Mouse (Mus musculus) urinary bladder, postnatal 10 days (tissue): ENCODE results near the gene Trim26.
"Not testable (repeated sequence)": the region's sequence is repeated elsewhere in the genome, so short reads cannot be mapped to it uniquely, and the experiment has no call there.

Experiments
- DNase-seq: peaks from one replicate; pipeline ENCODE4 v3.0.0; 2022; ENCODE audit warnings: low spot score

Gene Trim26

GRCm38 (mm10) chr17:36836874-36837647, at the start of gene Trim26:
Gene Trim26 (plus strand): TSS chr17:36837134.
- peak; percentile 95 for DNase-seq

GRCm38 (mm10) chr17:36788351-36788750, 48.6 kb upstream of the Trim26 start:
- DNase-seq: no peak

- not testable (repeated sequence) for DNase-seq
Observed at GRCm38 (mm10) chr17:36788801-36789200, 48.1 kb upstream of the Trim26 start.

GRCm38 (mm10) chr17:36799493-36799892, 37.4 kb upstream of the Trim26 start:
- DNase-seq: no peak

GRCm38 (mm10) chr17:36799921-36800462, 36.9 kb upstream of the Trim26 start:
- DNase-seq: not testable (repeated sequence)

- no peak for DNase-seq
Observed at GRCm38 (mm10) chr17:36811871-36812270, 25.1 kb upstream of the Trim26 start, which contains the start of gene H2-M10.6. Gene H2-M10.6 (plus strand): TSS chr17:36812171.

- no peak for DNase-seq
Observed at GRCm38 (mm10) chr17:36824005-36824404, 12.9 kb upstream of the Trim26 start.

GRCm38 (mm10) chr17:36825525-36825924, 11.4 kb upstream of the Trim26 start:
- DNase-seq: no peak

GRCm38 (mm10) chr17:36826002-36826401, 10.9 kb upstream of the Trim26 start:
- not testable (repeated sequence) for DNase-seq

GRCm38 (mm10) chr17:36828488-36828887, 8.4 kb upstream of the Trim26 start:
- DNase-seq: no peak

- no peak for DNase-seq
Observed at GRCm38 (mm10) chr17:36830470-36830869, 6.5 kb upstream of the Trim26 start.

- DNase-seq: no peak
Observed at GRCm38 (mm10) chr17:36832694-36833093, 4.2 kb upstream of the Trim26 start.

GRCm38 (mm10) chr17:36835591-36836426, 1.1 kb upstream of the Trim26 start:
- DNase-seq: no peak

- DNase-seq: no peak
Observed at GRCm38 (mm10) chr17:36836427-36836812, 514 bp upstream of the Trim26 start.

GRCm38 (mm10) chr17:36839001-36839400, 2.1 kb downstream of the Trim26 start:
- DNase-seq: no peak

- no peak for DNase-seq
Observed at GRCm38 (mm10) chr17:36839931-36840330, 3.0 kb downstream of the Trim26 start.

GRCm38 (mm10) chr17:36840961-36841445, 4.1 kb downstream of the Trim26 start:
- no peak for DNase-seq

- no peak for DNase-seq
Observed at GRCm38 (mm10) chr17:36843696-36844095, 6.8 kb downstream of the Trim26 start.

GRCm38 (mm10) chr17:36844286-36844719, 7.4 kb downstream of the Trim26 start:
- no peak for DNase-seq

GRCm38 (mm10) chr17:36844725-36845124, 7.8 kb downstream of the Trim26 start:
- no peak for DNase-seq

- no peak for DNase-seq
Observed at GRCm38 (mm10) chr17:36848911-36849310, 12.0 kb downstream of the Trim26 start.

- no peak for DNase-seq
Observed at GRCm38 (mm10) chr17:36849992-36850391, 13.1 kb downstream of the Trim26 start.
